Mouse (Mus musculus) CH12.LX (cell line): ENCODE measurements around the gene Hist1h2bk. TPM values are rescaled to one million over a fixed set of nuclear protein-coding genes. Genes with fewer than 3 reads are reported as not detected.

Experiments
- DNase-seq: peaks from one replicate; pipeline ENCODE4 v3.0.0-alpha.2; 2013; ENCODE audit errors: extremely low read depth
- H3K27ac ChIP-seq: 2 replicates; pipeline ENCODE4 v1.5.1; 2012; ENCODE audit warnings: low read depth, mild to moderate bottlenecking, control low read depth, moderate library complexity; ENCODE audit not compliant: insufficient read depth
- H3K27me3 ChIP-seq: replicated peaks from 2 replicates; pipeline ENCODE3; 2012; ENCODE audit warnings: inconsistent platforms
- H3K36me3 ChIP-seq, 2 experiments: replicated peaks in 1 of 2; 2 replicates each; pipeline versions ENCODE3 to v1.6.1; 2012; ENCODE audit warnings: inconsistent platforms in 1 of 2, low read length in 1 of 2, mild to moderate bottlenecking in 1 of 2, mixed read lengths in 1 of 2, moderate library complexity in 1 of 2; ENCODE audit not compliant: control insufficient read depth in 1 of 2, insufficient read depth in 1 of 2
- H3K4me1 ChIP-seq, 2 experiments: 2 replicates each; pipeline ENCODE4 v1.6.1; 2012; ENCODE audit warnings: inconsistent platforms in 1 of 2, moderate library complexity in 1 of 2; ENCODE audit not compliant: insufficient read depth in 2 of 2, control insufficient read depth in 1 of 2
- H3K4me2 ChIP-seq: 2 replicates; pipeline ENCODE4 v1.6.1; 2012; ENCODE audit warnings: low read depth, mild to moderate bottlenecking, control low read depth; ENCODE audit not compliant: poor library complexity, insufficient read depth, severe bottlenecking
- H3K4me3 ChIP-seq, 3 experiments: fragments of 150-350 bp in 1 of 3; sonication (generic) in 1 of 3; replicated peaks in 1 of 3; 2 replicates each; pipeline versions ENCODE3 to v1.5.1; 2011 to 2012; ENCODE audit warnings: low read depth in 2 of 3, low read length in 2 of 3, mild to moderate bottlenecking in 2 of 3, moderate library complexity in 2 of 3, control low read depth in 1 of 3, improper control_type of control experiment in 1 of 3, inconsistent platforms in 1 of 3, mixed read lengths in 1 of 3; ENCODE audit not compliant: poor library complexity in 1 of 3
- H3K79me2 ChIP-seq: replicated peaks from 2 replicates; pipeline ENCODE4 v1.6.1; 2012; ENCODE audit warnings: mild to moderate bottlenecking, moderate library complexity; ENCODE audit not compliant: control insufficient read depth, poor library complexity, insufficient read depth, severe bottlenecking; ENCODE audit errors: extremely low read depth
- H3K9ac ChIP-seq: 2 replicates; pipeline ENCODE4 v1.6.1; 2012; ENCODE audit warnings: low read depth, mild to moderate bottlenecking, control low read depth, moderate library complexity; ENCODE audit not compliant: insufficient read depth
- H3K9me3 ChIP-seq: replicated peaks from 2 replicates; pipeline ENCODE3; 2012; ENCODE audit warnings: low read length, inconsistent platforms, mixed read lengths
- CHD1 ChIP-seq: IDR thresholded peaks from 2 replicates; pipeline ENCODE4 v1.6.1; 2012; ENCODE audit warnings: low read depth, low read length, improper control_type of control experiment, inconsistent platforms
- CHD2 ChIP-seq: IDR thresholded peaks from 2 replicates; pipeline ENCODE4 v1.6.1; 2011; ENCODE audit warnings: low read length, improper control_type of control experiment
- CTCF ChIP-seq, 2 experiments: IDR thresholded peaks in 1 of 2; conservative IDR thresholded peaks in 1 of 2; 2 replicates each; pipeline ENCODE4 v1.5.1; 2011 to 2012; ENCODE audit warnings: low read depth in 2 of 2, low read length in 2 of 2, improper control_type of control experiment in 1 of 2, inconsistent platforms in 1 of 2, mild to moderate bottlenecking in 1 of 2, moderate library complexity in 1 of 2
- ELF1 ChIP-seq: IDR thresholded peaks from 2 replicates; pipeline ENCODE4 v1.6.1; 2014; ENCODE audit warnings: low read depth, mild to moderate bottlenecking, inconsistent platforms, low read length, improper control_type of control experiment
- EP300 ChIP-seq: IDR thresholded peaks from 2 replicates; pipeline ENCODE4 v1.6.1; 2011; ENCODE audit warnings: low read length, improper control_type of control experiment
- ETS1 ChIP-seq: conservative IDR thresholded peaks from 2 replicates; pipeline ENCODE4 v1.6.1; 2012; ENCODE audit warnings: low read depth, mild to moderate bottlenecking, inconsistent platforms, low read length, improper control_type of control experiment, moderate library complexity
- GABPA ChIP-seq: IDR thresholded peaks from 2 replicates; pipeline ENCODE4 v1.6.1; 2012; ENCODE audit warnings: low read depth, low read length, improper control_type of control experiment, inconsistent platforms; ENCODE audit not compliant: insufficient replicate concordance
- HCFC1 ChIP-seq: IDR thresholded peaks from 2 replicates; pipeline ENCODE4 v1.6.1; 2012; ENCODE audit warnings: low read depth, mild to moderate bottlenecking, inconsistent platforms, low read length, improper control_type of control experiment
- JUN ChIP-seq: IDR thresholded peaks from 2 replicates; pipeline ENCODE4 v1.6.1; 2011; ENCODE audit warnings: low read depth, mild to moderate bottlenecking, low read length, improper control_type of control experiment, moderate library complexity; ENCODE audit not compliant: insufficient read depth
- JUND ChIP-seq: conservative IDR thresholded peaks from 2 replicates; pipeline ENCODE4 v1.6.1; 2011; ENCODE audit warnings: low read depth, low read length, improper control_type of control experiment
- KAT2A ChIP-seq: IDR thresholded peaks from 2 replicates; pipeline ENCODE4 v1.6.1; 2012; ENCODE audit warnings: low read length, improper control_type of control experiment, inconsistent platforms; ENCODE audit not compliant: insufficient replicate concordance
- MAFK ChIP-seq: IDR thresholded peaks from 2 replicates; pipeline ENCODE4 v1.6.1; 2011; ENCODE audit warnings: low read length, improper control_type of control experiment; ENCODE audit not compliant: insufficient replicate concordance
- MAX ChIP-seq: IDR thresholded peaks from 2 replicates; pipeline ENCODE4 v1.6.1; 2011; ENCODE audit warnings: low read length, improper control_type of control experiment
- MEF2A ChIP-seq: IDR thresholded peaks from 2 replicates; pipeline ENCODE4 v1.6.1; 2014; ENCODE audit warnings: low read depth, mild to moderate bottlenecking, inconsistent platforms, low read length, improper control_type of control experiment, borderline replicate concordance
- NELFE ChIP-seq: IDR thresholded peaks from 2 replicates; pipeline ENCODE4 v1.6.1; 2011; ENCODE audit warnings: low read depth, low read length, improper control_type of control experiment
- PAX5 ChIP-seq: IDR thresholded peaks from 2 replicates; pipeline ENCODE4 v1.6.1; 2012; ENCODE audit warnings: low read length, inconsistent platforms, mixed read lengths
- POLR2A ChIP-seq: IDR thresholded peaks from 2 replicates; pipeline ENCODE4 v1.6.1; 2011; ENCODE audit warnings: low read depth, mild to moderate bottlenecking, improper control_type of control experiment, low read length
- POLR2AphosphoS2 ChIP-seq: IDR thresholded peaks from 2 replicates; pipeline ENCODE4 v1.6.1; 2011; ENCODE audit warnings: low read depth, low read length, improper control_type of control experiment
- RAD21 ChIP-seq: IDR thresholded peaks from 2 replicates; pipeline ENCODE4 v1.6.1; 2011; ENCODE audit warnings: low read depth, mild to moderate bottlenecking, low read length, improper control_type of control experiment, moderate library complexity
- RCOR1 ChIP-seq: conservative IDR thresholded peaks from 2 replicates; pipeline ENCODE4 v1.6.1; 2012; ENCODE audit warnings: low read depth, mild to moderate bottlenecking, inconsistent platforms, low read length, improper control_type of control experiment
- SIN3A ChIP-seq: IDR thresholded peaks from 2 replicates; pipeline ENCODE4 v1.6.1; 2012; ENCODE audit warnings: low read length, improper control_type of control experiment, inconsistent platforms
- SMC3 ChIP-seq: IDR thresholded peaks from 2 replicates; pipeline ENCODE4 v1.6.1; 2011; ENCODE audit warnings: low read depth, low read length, improper control_type of control experiment
- TBP ChIP-seq: conservative IDR thresholded peaks from 2 replicates; pipeline ENCODE4 v1.6.1; 2011; ENCODE audit warnings: low read depth, low read length, improper control_type of control experiment
- TCF12 ChIP-seq: IDR thresholded peaks from 2 replicates; pipeline ENCODE4 v1.6.1; 2014; ENCODE audit warnings: low read depth, mild to moderate bottlenecking, inconsistent platforms, low read length, improper control_type of control experiment
- USF1 ChIP-seq: IDR thresholded peaks from 2 replicates; pipeline ENCODE4 v1.6.1; 2014; ENCODE audit warnings: low read depth, mild to moderate bottlenecking, inconsistent platforms, low read length, improper control_type of control experiment
- USF2 ChIP-seq: conservative IDR thresholded peaks from 2 replicates; pipeline ENCODE4 v1.6.1; 2011; ENCODE audit warnings: low read depth, low read length, improper control_type of control experiment
- ZC3H11A ChIP-seq: IDR thresholded peaks from 2 replicates; pipeline ENCODE4 v1.6.1; 2012; ENCODE audit warnings: low read depth, mild to moderate bottlenecking, inconsistent platforms, low read length, improper control_type of control experiment
- ZKSCAN1 ChIP-seq: IDR thresholded peaks from 2 replicates; pipeline ENCODE4 v1.6.1; 2012; ENCODE audit warnings: low read depth, inconsistent platforms, low read length, improper control_type of control experiment, borderline replicate concordance
- ZMIZ1 ChIP-seq: IDR thresholded peaks from 2 replicates; pipeline ENCODE4 v1.6.1; 2012; ENCODE audit warnings: low read depth, mild to moderate bottlenecking, inconsistent platforms, low read length, improper control_type of control experiment
- ZNF384 ChIP-seq: IDR thresholded peaks from 2 replicates; pipeline ENCODE4 v1.6.1; 2012; ENCODE audit warnings: low read depth, low read length, improper control_type of control experiment, inconsistent platforms
- dilution Hi-C: fragments of 300-500 bp; cut with MboI; formaldehyde crosslinking; loops from 2 replicates; pipeline ENCODE4 v1.14.3; 2020; ENCODE audit warnings: low sequenced_read_pairs; ENCODE audit not compliant: extremely low pct_unique_long_range_greater_than_20kb, extremely low pct_ligation_motif_present
- in situ Hi-C: fragments of 300-500 bp; cut with MboI; formaldehyde crosslinking; loops from 3 replicates; pipeline ENCODE4 v1.14.3; 2019; ENCODE audit warnings: low sequenced_read_pairs, low pct_ligation_motif_present, low pct_unique_long_range_greater_than_20kb, mixed read lengths
- polyA plus RNA-seq: library from polyadenylated mRNA; unstranded; fragments of >175 nt; gene quantifications from 2 replicates; pipeline ENCODE4 v1.2.1, GENCODE M21; 2012; ENCODE audit warnings: low read depth; ENCODE audit not compliant: insufficient read length
- total RNA-seq, 2 experiments: library from RNA; depleted of rRNA; stranded (reverse); fragments of 300-350 nt in 1 of 2; fragments of >200 nt in 1 of 2; gene quantifications; 2 replicates each; pipeline ENCODE4 v1.2.3; 2012 to 2014

Gene Hist1h2bk
- total and polyA plus RNA-seq, 3 experiments, result 8.1 to 2,636 (median 47.2) TPM

DNA sequence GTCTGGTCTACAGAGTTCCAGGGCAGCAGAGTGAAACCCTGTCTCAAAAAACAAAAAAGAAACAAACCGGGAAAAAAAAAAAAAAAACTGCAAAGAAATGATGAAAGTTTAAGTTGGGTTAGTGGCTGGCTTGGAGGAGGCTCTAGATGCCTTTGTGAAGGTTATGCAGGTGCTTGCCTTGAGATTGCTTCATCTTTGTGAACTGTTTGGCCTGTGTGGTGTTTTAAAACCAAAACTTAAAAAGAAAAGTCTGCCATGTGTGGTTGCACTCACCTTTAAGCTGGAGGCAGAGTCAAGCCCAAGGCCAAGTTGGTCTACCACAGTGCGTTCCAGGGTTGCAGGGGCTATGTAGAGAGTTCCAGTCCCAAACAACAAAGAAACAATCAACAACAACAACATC, 13.4 kb downstream of the Hist1h2bk start:
- Histone ChIP-seq H3K4me1 (peaks cover 0 to 60% of the 10 kb centered on the region in 2 experiments; a peak in 3 of 4 replicates), H3K4me2 (no peak overlapping the region), H3K9ac (no peak overlapping the region), H3K79me2 (no peaks in the 10 kb centered on the region), H3K9me3 (no peaks in the 10 kb centered on the region), H3K27ac (no peak overlapping the region), H3K27me3 (no peaks in the 10 kb centered on the region), H3K36me3 (no peaks in the 10 kb centered on the region), H3K4me3 (no peak overlapping the region)
- no peak for DNase-seq
- TF ChIP-seq TCF12, result no peak
- TF ChIP-seq JUN, result no peak
- TF ChIP-seq NELFE, result no peak
- no peak for TF ChIP-seq HCFC1
- no peak for TF ChIP-seq USF1
- TF ChIP-seq ELF1, result no peak
- TF ChIP-seq GABPA, result no peak
- no peak for TF ChIP-seq CHD2
- TF ChIP-seq ZKSCAN1, result no peak
- TF ChIP-seq SIN3A, result no peak
- TF ChIP-seq USF2, result no peak
- TF ChIP-seq RAD21, result no peak
- TF ChIP-seq MEF2A, result no peak
- no peak for TF ChIP-seq SMC3
- no peak for TF ChIP-seq MAX
- no peak for TF ChIP-seq KAT2A
- no peak for TF ChIP-seq ZC3H11A
- no peak for TF ChIP-seq RCOR1
- in situ Hi-C loops, result loop anchor here (10.0 to 25.0 kb wide), 2 partner anchors 1376 to 1713 kb away; partner anchors contain the start of genes Abt1, Hist1h1a, Hist1h2ab and Hist1h3a
- dilution Hi-C loops, result no loop called here

DNA sequence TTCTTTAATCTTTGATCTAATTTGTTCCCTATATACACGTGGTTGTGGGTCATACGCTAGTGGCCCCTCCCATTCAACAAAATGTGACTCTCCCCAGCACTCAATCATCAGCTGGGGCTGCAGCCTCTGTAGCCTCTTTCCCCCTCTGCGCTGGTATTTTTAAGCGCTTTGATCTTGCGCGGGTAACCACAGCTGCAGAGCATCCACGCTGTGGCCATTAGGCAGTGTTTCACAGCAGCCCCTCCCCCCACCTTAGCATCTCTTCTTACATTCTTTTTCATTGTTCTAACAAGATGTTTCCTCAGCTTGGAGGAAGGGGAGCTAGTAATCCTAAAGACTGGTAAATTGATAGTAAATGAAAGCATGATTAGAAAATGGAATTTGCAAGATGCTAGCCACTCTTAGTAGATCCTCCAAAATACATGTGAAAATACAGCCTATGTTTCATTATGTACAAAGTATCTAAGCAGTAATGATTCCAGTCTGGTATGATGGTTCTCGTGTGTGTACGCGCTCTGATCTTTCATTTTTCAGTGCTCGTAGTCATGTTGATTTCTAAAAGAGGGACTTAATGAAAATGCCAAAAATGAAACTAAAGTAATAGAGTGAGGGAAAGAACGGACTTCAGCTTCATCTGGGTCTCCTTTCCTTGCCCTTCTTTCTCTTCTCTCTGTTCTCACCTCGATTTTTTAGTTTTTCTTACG, 14.2 kb downstream of the Hist1h2bk start:
- peak overlapping the region; percentile 90 for H3K9ac ChIP-seq
- H3K4me1 ChIP-seq, result peaks cover 0 to 53% of the 10 kb centered on the region in 2 experiments; a peak in 3 of 4 replicates
- no peaks in the 10 kb centered on the region for H3K36me3 ChIP-seq
- H3K79me2 ChIP-seq, result no peaks in the 10 kb centered on the region
- dilution Hi-C loops (no loop called here), in situ Hi-C loops (loop anchor here (10.0 to 25.0 kb wide), 2 partner anchors 1375 to 1712 kb away; partner anchors contain the start of genes Abt1, Hist1h1a, Hist1h2ab and Hist1h3a)
- no peaks in the 10 kb centered on the region for H3K9me3 ChIP-seq
- peak overlapping the region; percentile 60 to 78 (median 64) for H3K4me3 ChIP-seq
- H3K27me3 ChIP-seq, result no peaks in the 10 kb centered on the region
- DNase-seq, result peak; percentile 91
- peak overlapping the region; percentile 86 for H3K27ac ChIP-seq
- H3K4me2 ChIP-seq, result peak overlapping the region; percentile 63
- TF ChIP-seq TBP, result peak; percentile 55; the same call in 1 of the 2 replicates
- peak; percentile 69 for TF ChIP-seq TCF12
- no peak for TF ChIP-seq ELF1
- peak; percentile 67 for TF ChIP-seq MAX
- no peak for TF ChIP-seq MAFK
- TF ChIP-seq SIN3A, result no peak; the same call in 1 of the 2 replicates
- TF ChIP-seq ZC3H11A, result no peak
- no peak for TF ChIP-seq USF2
- TF ChIP-seq SMC3, result no peak
- no peak for TF ChIP-seq ZKSCAN1
- no peak for TF ChIP-seq PAX5
- no peak for TF ChIP-seq POLR2AphosphoS2
- TF ChIP-seq ZNF384, result no peak
- TF ChIP-seq ZMIZ1, result no peak
- no peak for TF ChIP-seq GABPA
- TF ChIP-seq CTCF (conservative IDR thresholded peaks at IDR 0.05 in 1 of 2, IDR thresholded peaks at IDR 0.05 in 1 of 2; ENCODE audit: low read depth in 2 of 2, low read length in 2 of 2), result no peak
- TF ChIP-seq POLR2A, result peak; percentile 56
- no peak for TF ChIP-seq JUND
- TF ChIP-seq CHD1, result peak; percentile 20; the same call in 1 of the 2 replicates
- TF ChIP-seq NELFE, result no peak
- peak; percentile 72 for TF ChIP-seq ETS1
- no peak for TF ChIP-seq KAT2A
- TF ChIP-seq EP300, result no peak; the same call in 1 of the 2 replicates
